Mouse (Mus musculus): ENCODE measurements around the gene Eapp. TPM values are rescaled to one million over a fixed set of nuclear protein-coding genes. Genes with fewer than 3 reads are reported as not detected.

Eapp gene
- polyA plus RNA-seq, 2 experiments: 19.5 to 64.3 TPM

DNA sequence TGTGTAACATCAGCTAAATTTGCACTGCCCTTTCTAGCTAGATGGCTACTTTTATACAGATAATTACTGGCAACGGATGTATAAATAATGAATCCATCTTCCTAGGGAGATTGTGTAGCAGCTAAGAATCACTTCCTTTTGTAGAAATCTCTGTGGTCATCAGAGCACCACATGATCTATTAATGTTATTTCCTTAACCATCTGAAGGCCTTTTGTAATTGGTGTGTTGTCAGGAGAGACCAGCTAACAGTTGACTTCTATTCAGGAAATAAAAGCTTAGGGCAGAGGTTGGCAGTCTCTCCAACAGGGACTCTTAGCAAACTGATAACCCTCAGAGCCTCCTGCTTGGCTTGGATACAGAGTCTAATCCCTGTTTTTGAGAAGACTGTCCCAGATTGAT lies 58.7 kb downstream of the Eapp start:
- Histone ChIP-seq H3K27me3 (ENCODE audit: control insufficient read depth, insufficient read depth, low read length) (no peaks in the 10 kb centered on the region), H3K9me3 (ENCODE audit: control insufficient read depth, low read length) (no peaks in the 10 kb centered on the region), H3K27ac (replicated peaks; ENCODE audit: low read depth, low read length) (no peak overlapping the region), H3K4me3 (replicated peaks; ENCODE audit: low read length) (no peak overlapping the region), H3K4me2 (replicated peaks; ENCODE audit: low read depth, low read length, severe bottlenecking) (no peak overlapping the region), H3K36me3 (ENCODE audit: control insufficient read depth, insufficient read depth, low read length) (peaks cover 3% of the 10 kb centered on the region; the same call in 1 of the 2 replicates), H3K9ac (ENCODE audit: low read depth, low read length, severe bottlenecking) (no peak overlapping the region), H3K4me1 (ENCODE audit: control insufficient read depth, insufficient read depth, low read length) (no peaks in the 10 kb centered on the region)
- ATAC-seq (ENCODE audit: low FRiP score, low read depth): no peak
- WGBS: 82% methylated on average over 1 of the region's 1 CpGs
- no peak for TF ChIP-seq POLR2A (IDR thresholded peaks at IDR 0.05; ENCODE audit: borderline replicate concordance, extremely low read depth, insufficient read depth, insufficient read length)
- DNase-seq (ENCODE audit: low spot score): no peak

- Histone ChIP-seq H3K27me3 (ENCODE audit: control insufficient read depth, insufficient read depth, low read length) (no peaks in the 10 kb centered on the region), H3K27ac (replicated peaks; ENCODE audit: low read depth, low read length) (no peak overlapping the region), H3K36me3 (ENCODE audit: control insufficient read depth, insufficient read depth, low read length) (no peaks in the 10 kb centered on the region), H3K4me3 (replicated peaks; ENCODE audit: low read length) (no peak overlapping the region), H3K9ac (ENCODE audit: low read depth, low read length, severe bottlenecking) (no peak overlapping the region), H3K9me3 (ENCODE audit: control insufficient read depth, low read length) (no peaks in the 10 kb centered on the region), H3K4me2 (replicated peaks; ENCODE audit: low read depth, low read length, severe bottlenecking) (no peak overlapping the region), H3K4me1 (ENCODE audit: control insufficient read depth, insufficient read depth, low read length) (no peaks in the 10 kb centered on the region)
- DNase-seq (ENCODE audit: low spot score) (no peak), ATAC-seq (ENCODE audit: low FRiP score, low read depth) (no peak)
- TF ChIP-seq POLR2A (IDR thresholded peaks at IDR 0.05; ENCODE audit: borderline replicate concordance, extremely low read depth, insufficient read depth, insufficient read length): no peak
- WGBS: 89% methylated on average over 2 of the region's 2 CpGs
Measured at GRCm38 (mm10) chr12:54632141-54632540, 63.6 kb downstream of the Eapp start.

- Histone ChIP-seq H3K27me3 (ENCODE audit: control insufficient read depth, insufficient read depth, low read length) (no peaks in the 10 kb centered on the region), H3K4me3 (replicated peaks; ENCODE audit: low read length) (no peak overlapping the region), H3K27ac (replicated peaks; ENCODE audit: low read depth, low read length) (no peak overlapping the region), H3K4me2 (replicated peaks; ENCODE audit: low read depth, low read length, severe bottlenecking) (no peak overlapping the region), H3K4me1 (ENCODE audit: control insufficient read depth, insufficient read depth, low read length) (peaks cover 4% of the 10 kb centered on the region; the same call in 1 of the 2 replicates), H3K36me3 (ENCODE audit: control insufficient read depth, insufficient read depth, low read length) (no peaks in the 10 kb centered on the region), H3K9ac (ENCODE audit: low read depth, low read length, severe bottlenecking) (no peak overlapping the region), H3K9me3 (ENCODE audit: control insufficient read depth, low read length) (no peaks in the 10 kb centered on the region)
- DNase-seq (ENCODE audit: low spot score): no peak
- no peak for ATAC-seq (ENCODE audit: low FRiP score, low read depth)
- 90% methylated on average over 2 of the region's 2 CpGs for WGBS
- no peak for TF ChIP-seq POLR2A (IDR thresholded peaks at IDR 0.05; ENCODE audit: borderline replicate concordance, extremely low read depth, insufficient read depth, insufficient read length)
Measured at GRCm38 (mm10) chr12:54621942-54622341, 73.8 kb downstream of the Eapp start.

MicroRNAs encoded within 50 kb of the gene (microRNA counts, 519-probe panel; counts per million panel counts)
- microRNA mmu-miR-1892: not detected

Small RNA genes within 50 kb of the gene (microRNA-seq; reads per million reads assigned to microRNA genes)
- not detected for gene Mir1892

Other genes starting within 250 kb of the Eapp start
- gene Sptssa, start 39.3 kb downstream of the Eapp start, polyA plus RNA-seq (2012; rRNA removed): 132 and 134 TPM in 2 replicates
- gene Sptssa, start 39.3 kb downstream of the Eapp start, polyA plus RNA-seq (2014; fragmentation: Nextera tagmentation; extraction: Ambion mirVana): 227 and 228 TPM in 2 replicates
- gene Snx6, start 99.8 kb upstream of the Eapp start, polyA plus RNA-seq (2012; rRNA removed): 74.6 and 90.0 TPM in 2 replicates
- gene Snx6, start 99.8 kb upstream of the Eapp start, polyA plus RNA-seq (2014; fragmentation: Nextera tagmentation; extraction: Ambion mirVana): 173 and 190 TPM in 2 replicates
- gene Cfl2, start 167.0 kb upstream of the Eapp start, polyA plus RNA-seq (2012; rRNA removed): 68.9 and 70.9 TPM in 2 replicates
- gene Cfl2, start 167.0 kb upstream of the Eapp start, polyA plus RNA-seq (2014; fragmentation: Nextera tagmentation; extraction: Ambion mirVana): 183 and 228 TPM in 2 replicates